Mouse (Mus musculus): ENCODE measurements around the gene Agxt2.

Gene Agxt2

DNA sequence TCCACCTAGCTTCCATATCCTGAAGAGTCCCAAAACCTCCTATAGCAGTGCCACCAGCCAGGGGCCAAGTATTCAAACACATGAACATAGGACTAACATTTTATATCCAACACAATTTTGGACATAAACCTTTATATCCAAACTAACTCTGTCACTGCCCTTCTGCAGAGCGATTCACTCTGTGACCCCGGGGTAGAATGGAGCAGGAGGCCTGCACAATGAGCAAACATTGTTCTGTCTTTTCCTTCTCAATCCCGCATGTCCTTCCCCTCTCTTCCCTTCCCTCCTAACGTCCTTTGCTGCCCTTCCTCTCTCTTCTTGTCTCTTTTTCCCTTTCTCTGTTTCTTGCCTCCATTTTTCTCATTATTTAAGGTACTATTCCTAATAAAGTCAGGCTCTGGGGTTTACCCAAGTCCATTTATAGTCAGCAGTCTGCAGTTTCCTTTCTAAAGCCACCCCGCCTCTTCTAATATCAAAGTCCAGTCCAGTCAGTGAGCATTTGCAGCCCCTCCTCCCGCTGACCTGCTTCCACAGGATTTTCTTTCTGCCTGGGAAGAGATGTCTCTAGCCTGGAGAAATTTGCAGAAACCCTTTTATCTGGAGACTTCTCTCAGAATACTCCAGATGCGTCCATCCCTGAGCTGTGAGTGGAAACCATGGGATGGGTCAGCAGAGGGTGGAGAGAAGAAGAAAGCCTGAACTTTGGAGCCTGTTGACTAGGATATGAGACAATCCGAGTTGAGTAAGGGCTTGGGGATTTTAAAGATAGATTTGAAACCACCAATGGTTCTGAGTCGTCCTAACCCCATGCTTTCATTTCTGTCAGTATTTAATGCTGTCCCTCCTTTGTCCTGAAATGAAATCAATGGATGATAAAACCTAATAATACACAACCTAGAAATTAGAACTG is at the start of gene Agxt2:
Gene Agxt2 (plus strand): TSS at position 494 of the 910 bp plus-strand sequence.
- DNase-seq (ENCODE audit: low read depth, low spot score) = no peak

DNA sequence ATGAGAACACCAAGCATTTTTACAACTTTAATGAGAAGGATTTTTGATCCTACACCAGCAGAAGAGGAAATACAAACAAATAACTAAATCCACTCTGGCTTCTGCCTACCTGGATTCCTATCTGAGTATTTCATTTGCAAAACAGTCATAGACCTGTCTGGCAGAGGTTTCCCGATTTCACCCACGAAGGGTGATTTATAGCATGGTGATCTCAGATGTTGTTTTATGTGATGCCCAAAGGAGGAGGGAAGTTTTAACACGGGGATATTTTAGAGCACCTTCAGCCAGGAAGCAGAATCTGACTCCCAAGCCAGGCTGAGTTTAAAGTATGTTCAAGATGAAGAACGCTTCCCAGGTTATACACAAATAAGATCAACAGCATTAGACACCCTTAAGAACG is 46.5 kb upstream of the Agxt2 start:
- no peak for DNase-seq (ENCODE audit: low read depth, low spot score)

DNA sequence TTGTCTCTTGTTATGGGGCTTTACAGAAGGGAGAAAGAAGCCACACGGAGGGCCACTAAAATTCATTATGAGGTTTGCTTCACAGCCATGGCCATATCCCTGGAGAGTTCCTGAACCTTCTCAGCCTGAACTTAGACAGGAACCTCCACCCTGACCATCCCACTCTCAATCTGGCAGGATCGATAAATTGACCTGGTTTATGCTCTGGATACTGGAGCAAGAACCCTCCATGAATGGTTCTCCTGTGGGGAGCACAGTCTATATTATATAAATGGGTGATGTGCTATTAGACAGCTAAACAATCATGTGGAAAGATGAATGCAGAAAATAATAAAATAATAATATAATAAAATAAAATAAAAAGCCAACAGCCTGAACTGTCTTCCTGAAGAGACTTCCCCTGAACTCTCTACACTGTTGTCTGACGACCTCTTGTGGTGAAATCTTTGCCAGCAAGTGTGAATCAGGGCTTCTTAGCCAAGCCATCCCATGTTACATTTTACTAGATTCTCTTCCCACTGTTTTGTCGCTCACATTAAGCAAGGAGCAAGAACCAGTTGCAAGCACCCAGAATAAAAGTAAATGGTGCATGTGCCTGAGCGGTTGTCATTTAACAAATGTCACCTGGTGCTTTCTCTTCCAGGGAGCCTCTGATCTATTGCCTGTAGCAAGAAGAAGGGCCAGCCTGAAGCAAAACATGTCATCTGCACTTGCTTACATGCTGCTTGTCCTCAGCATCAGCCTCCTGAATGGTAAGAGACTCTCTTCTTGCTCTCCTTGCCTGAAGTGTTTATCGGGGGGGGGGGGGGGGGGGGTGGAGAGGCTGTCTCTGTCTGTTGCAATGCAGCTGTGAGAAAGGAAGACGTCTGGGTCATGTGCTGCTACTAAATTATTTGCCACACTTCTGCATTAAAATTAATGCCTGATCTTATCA is 44.5 kb upstream of the Agxt2 start:
- peak; percentile 39 for DNase-seq (ENCODE audit: low read depth, low spot score)

DNA sequence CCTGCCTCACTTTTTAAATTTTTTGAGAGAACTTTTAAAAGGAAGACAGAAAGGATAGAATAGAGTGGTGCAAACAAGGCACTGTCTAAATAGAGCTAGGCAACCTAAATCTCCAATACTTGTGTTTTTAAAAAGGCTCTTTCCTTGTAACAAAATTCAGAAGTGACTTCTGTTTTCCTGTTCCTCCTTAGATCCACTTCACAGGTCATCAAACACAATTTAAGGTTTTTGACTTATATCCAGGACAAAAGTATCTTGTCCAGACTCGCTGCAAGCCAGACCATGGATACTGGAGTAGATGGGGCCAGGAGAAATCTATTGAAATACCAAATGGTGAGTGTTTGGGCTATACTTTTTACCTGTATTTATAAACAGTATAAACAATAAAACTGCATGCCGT is 33.3 kb upstream of the Agxt2 start, which contains the start of gene Gm21973:
Gene Gm21973 (plus strand): TSS at position 301 of the 400 bp plus-strand sequence.
- DNase-seq (ENCODE audit: low read depth, low spot score) = no peak

DNA sequence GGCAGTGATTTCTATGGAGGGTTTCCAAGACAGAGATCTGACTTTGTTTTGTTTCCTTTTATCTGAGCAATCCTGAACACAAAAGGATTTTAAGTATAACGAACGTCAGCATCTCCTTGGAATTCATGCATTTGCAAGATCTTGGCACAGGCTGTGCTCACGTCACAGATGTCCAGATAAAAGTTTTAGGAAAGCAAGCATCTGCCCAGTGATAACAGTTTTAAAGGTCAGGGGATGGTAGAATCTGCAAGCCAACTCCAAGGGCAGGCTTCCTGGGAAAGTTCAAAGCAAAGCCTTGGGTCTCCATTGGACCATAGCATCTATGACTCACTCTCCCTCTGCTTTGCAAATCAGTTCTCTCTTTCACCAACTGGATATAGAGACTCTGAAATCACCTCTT is 27.7 kb upstream of the Agxt2 start:
- DNase-seq (ENCODE audit: low read depth, low spot score) = no peak

DNA sequence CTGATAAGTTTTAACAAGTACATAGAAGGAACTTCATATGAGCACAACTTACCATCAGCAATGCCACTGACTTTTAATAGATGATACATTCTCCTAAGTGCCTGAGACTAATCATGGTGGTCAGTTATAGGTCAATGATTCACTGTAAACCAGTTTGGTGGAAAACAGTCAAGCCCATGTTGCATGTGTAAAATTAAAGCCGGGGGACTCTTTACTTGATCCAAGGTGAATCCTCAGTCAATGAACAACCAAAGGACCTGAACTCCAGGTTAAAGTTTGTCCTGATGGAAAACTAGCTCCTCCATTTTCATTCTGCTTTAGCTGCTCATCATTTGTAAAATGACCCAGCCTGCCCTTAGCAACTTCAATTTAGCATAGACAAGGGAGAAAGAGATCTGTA is 25.8 kb upstream of the Agxt2 start:
- no peak for DNase-seq (ENCODE audit: low read depth, low spot score)

DNA sequence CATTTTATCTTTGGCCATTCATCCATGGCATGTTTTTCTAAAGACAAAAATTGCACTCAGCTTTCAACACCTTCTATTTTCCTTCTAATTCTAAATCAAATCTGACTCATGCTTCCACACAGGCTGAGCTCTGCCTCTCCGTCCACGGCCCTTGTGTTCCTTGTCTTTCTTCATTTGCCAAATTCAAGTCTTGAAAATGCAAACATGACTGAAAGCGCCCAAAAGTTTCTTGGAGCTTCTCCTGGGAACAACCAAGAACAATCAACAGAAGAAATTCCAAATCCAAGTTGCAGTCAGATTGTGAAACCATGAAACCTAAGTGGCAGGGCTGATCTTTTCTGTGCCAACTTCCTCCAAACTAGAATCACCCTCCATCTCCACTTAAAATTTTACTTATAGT is 19.7 kb upstream of the Agxt2 start:
- no peak for DNase-seq (ENCODE audit: low read depth, low spot score)

DNA sequence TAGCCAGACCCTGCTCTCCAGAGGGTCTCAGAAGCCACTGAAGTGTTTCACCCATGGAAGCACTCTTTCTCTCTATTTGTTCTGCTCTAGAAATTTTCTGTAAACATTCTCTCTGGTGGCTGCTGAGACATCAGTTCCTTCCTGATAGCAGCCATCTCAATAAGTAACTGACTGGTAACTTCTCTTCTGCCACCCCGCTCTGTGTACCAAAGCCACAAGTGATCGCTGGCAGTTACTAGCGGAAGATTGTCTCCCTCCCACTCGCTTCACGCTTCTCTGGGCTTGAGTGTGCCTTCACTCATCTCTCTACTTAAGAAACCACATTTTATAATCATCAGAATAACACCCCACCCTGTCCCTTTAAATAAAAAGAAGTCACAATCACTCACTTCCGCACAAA is 11.3 kb upstream of the Agxt2 start:
- DNase-seq (ENCODE audit: low read depth, low spot score) = no peak

DNA sequence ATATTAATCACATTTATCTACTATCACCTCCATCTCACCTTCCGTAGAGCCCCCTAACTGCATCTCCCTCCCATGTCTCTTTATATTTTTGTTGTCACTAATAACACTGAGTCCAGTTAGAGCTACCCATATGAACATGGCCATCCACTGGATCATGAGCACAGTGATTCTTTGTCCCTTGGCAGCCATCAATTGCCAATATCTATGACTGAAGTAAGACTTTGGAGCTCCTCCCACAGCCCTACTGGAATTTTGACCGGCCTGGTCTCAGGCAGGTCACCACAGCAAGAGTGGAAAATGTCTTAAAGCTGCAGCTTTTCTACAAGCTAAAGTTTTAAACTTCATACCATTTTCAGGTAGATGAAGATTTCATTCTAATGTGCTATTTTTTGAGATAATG is 8.0 kb downstream of the Agxt2 start:
- no peak for DNase-seq (ENCODE audit: low read depth, low spot score)

DNA sequence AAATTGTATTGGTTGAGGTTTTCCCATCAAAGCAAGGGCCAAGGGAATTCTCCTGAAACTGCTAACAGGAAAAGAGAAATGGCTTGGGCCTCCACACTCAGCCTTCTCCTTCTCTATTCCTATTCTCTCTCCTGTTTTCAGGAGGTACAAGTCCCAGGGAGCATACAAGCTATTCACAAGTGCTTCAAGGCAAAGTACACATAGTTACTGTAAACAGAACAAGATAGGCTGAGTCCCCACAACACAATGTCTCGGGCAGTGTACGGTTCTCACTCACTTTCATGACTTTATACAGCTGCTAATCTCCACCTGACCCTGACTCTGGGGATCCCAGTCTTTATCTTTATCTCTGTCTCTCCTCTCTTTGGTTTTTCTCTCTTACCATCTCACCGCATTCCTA is 17.1 kb downstream of the Agxt2 start:
- no peak for DNase-seq (ENCODE audit: low read depth, low spot score)

DNA sequence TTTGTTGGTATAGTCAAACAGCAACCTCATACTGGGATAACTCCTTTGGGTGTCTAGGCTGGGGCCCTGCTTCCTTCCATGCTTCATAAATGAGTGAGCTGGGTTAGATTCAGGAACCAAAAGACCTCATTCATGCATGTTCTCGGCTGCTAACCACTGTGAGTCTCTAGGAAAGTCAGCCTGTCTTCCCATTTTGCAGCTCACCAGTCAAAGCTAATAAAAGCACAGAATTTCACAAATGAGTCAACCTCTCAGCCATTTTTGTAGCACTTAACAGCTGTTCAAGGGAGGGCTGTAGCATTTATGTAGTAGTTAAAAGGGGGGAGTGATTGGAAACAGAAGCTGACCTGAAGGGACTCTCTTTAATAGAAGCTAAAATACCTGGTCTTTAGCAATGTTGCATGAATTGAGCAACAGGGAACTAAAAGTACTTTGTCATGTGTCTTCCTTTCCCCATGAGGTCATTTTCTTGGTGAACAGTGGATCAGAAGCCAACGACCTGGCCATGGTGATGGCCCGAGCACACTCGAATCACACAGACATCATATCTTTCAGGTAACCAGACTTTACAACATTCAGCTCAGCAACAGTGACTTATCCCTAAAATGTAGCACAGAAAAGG is 20.1 kb downstream of the Agxt2 start:
- DNase-seq (ENCODE audit: low read depth, low spot score) = no peak

DNA sequence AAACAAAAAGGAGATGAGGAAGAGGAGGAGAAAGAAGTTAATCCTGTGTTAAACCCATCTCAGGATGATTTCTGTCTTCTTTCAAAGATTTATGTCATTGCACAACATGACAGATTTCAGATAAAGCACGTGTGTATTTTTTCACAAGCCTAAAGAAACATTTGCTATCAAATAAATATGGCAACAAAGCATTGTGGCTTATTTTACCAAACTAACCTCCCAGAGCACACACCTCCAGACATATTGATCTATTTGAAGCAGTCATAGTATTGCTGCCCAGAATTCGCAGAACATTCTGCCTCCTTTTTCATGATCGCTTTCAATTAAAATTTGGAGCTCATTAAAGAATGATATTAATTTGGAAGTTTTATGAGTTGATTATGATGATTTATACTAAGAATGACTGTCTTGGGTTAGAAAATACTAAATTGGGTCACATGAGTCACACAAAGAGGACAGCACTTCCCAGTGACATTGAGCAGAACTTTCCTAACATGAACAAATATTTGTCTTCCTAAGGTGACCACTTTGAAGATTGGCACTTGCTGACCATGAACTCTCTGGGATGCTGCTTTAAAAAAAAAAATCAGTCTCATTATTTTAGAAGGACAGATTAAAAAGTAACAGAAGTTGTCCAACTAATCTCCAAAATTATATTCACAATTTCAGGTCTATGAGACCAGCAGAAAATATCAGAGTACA is 21.6 kb downstream of the Agxt2 start:
- DNase-seq (ENCODE audit: low read depth, low spot score) = no peak

DNA sequence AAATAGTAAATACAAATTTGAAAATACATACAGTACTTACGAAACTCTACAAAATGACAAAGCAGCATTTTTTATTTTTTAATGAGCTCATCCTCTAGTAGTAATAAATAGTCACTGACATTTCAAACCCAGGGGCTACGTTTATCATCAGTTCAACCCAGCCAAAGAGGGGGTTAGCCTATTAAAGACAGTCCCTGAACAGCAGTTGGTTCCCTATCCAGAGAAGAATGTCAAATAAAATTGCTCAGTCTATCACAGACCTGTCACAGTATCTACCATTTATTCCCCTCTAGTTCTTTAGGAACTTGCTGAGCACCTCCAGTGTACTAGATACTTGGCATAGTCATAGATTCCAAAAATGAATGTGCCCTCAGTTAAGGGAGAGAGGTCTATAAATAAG is 28.9 kb downstream of the Agxt2 start:
- DNase-seq (ENCODE audit: low read depth, low spot score) = no peak

DNA sequence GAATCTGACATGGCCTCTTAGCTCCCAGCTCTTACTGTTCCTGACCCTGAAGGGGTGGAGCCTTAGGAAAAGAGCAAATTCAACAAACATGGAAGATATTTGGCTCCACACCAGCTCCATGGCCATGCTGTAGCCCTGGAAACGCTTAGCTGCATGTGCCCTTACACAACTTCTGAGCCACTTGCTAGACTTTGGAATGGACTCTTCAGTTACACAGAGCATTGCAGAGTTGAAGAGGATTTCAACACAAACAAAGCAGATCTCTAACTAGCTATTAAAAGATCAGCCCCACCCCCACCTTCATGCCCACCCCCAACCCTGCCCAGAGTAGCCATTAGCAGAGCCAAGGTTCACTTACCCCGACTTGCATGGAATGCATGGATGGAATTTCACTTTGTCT is 41.5 kb downstream of the Agxt2 start:
- no peak for DNase-seq (ENCODE audit: low read depth, low spot score)

DNA sequence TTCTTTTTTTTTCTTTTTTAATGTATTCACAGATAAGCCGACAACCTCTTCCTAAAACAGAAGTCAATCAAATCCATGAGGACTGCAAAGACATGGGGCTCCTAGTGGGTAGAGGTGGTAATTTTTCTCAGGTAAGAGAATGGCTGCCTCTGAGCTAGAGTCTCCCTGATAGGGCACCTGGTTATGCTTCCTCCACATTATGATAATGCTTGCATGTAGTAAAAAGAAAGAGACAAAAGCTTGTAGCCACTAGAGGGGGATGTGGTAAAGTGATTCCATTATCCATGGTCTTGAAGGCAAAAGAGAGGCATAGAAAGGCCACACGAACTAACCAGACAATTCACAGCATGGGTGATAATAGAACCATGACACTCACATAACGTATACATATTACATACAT is 42.1 kb downstream of the Agxt2 start:
- peak; percentile 35 for DNase-seq (ENCODE audit: low read depth, low spot score)

DNA sequence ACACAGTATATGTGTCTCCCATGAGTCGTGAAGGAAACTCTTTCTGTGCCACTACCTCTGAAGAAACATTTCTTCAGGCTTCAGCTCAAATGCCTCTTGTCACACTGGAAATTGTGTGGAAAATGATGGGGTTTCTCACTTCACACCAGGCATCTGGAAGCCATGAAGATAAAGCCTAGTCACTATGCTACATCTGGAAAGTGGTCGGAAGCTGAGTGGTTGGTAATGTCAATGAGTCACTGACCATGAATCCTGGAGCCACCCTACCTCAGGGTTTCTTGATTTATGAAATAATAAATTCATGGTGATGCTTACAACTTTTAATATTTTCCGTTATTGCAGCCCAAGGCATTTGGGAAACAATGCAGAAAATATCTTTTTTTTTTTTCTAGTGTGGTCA is 51.5 kb downstream of the Agxt2 start:
- no peak for DNase-seq (ENCODE audit: low read depth, low spot score)

DNA sequence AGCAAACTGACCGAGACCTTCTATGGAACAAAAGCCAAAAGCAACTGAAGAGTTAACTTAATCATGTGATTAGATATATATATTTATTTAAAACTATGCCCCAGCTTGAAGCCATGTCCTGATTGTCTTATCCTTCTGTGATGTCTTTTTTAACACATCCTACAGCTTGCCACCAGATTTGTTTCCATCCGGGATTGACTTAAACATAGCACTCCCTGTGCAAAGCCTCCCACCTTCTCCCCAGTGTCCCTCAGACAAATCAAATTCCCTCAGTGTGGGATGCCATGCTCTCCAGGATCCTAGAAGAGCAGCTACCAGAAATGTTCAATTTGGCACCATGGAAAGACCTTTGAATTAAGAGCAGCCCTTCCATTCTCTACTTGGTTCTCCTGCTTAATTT is 52.5 kb downstream of the Agxt2 start:
- no peak for DNase-seq (ENCODE audit: low read depth, low spot score)

DNA sequence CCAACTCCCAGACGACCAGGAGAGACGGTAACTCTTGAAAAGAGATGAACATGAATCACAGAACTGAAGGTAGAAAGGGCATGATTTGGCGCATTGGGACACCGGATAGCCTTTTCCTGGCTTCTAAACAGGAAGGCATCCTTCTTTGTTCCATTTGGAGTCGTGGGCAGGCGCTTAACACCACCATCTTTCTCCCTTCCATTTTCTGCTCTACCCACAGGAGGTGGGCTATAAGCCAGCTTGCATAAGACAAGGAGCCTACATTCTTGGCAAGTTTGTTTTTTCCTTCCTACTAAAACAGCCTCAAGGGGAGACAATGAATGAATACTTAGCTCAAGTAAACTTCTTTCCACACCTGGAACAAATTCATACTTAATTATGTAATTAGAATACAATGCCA is 55.3 kb downstream of the Agxt2 start:
- DNase-seq (ENCODE audit: low read depth, low spot score) = no peak

DNA sequence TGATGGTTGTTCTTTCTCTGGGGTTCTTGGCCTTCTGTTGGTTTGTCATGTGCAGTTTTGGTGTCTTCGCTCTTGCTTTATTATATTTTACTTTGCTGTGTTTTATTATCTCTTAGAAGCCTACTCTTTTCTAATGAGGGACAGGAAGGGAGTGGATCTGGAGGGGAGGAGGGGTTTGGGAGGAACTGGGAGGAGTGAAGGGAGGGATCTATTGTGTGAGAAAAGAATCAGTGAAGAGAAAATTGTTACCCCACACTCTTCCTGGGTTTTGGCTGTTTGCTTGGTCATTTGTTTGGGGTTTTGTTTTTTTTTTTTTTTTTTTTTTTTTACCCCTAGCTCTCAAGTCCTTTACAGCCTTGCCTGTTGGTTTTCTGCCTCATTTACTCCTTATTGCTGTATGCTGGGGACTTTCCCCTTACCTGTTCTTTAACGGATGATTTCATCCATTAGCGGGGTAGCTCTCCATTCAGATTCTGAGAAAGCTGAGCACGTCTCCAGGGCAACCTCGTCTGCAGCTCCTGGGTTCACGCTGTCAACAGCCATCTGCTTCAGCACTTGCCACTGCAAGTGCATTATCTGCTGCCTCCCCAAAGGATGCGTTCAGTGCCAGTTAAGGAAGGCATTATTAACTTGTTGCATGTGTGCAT is 62.9 kb downstream of the Agxt2 start:
- DNase-seq (ENCODE audit: low read depth, low spot score) = peak; percentile 40

DNA sequence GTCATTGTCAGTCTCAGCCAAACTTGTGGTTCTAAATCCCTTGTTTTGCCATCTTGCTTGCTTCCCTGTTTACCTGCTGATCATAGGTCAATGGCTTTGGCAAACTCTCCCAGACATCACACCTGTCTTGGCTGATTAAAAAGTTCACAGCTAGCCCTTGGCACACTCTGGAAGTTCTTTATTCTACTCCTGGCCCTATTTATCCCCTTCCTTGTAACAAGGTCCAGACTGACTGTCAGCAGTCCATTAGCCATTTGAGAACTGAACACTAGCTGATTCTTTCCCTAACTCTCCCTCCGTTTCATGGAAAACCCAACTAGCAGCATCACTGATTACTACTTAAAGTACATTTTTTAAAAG is 63.4 kb downstream of the Agxt2 start:
- no peak for DNase-seq (ENCODE audit: low read depth, low spot score)

DNA sequence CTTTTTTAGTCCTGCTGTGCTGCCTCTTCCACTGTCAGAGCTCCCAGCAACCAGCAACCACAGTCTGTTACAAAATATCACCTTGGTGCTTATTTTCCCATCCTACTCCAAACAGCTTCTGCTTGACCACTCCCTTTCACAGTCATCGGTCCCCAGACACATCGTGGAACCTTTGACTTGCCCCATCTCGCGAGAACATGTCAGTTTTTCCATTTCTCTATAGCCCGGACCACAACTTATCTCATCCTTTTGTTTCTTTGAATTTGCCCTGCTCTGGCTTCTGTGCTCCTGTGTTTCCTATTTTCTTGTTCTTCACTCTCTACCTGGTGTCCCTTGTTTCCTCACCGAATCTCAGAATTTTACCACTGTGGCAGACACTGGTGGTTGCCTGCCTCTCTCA is 67.8 kb downstream of the Agxt2 start:
- DNase-seq (ENCODE audit: low read depth, low spot score) = no peak

Measured in mesoderm, embryonic 11.5 days (tissue).